Mouse (Mus musculus) heart, embryonic 14.5 days (tissue): Measurements from ENCODE around the gene Pcbp1. TPM values are rescaled to one million over a fixed set of nuclear protein-coding genes. Genes with fewer than 3 reads are reported as not detected.
"Not testable (repeated sequence)": the region's sequence is repeated elsewhere in the genome, so short reads cannot be mapped to it uniquely, and the experiment has no call there.

ENCODE experiments used
- ATAC-seq: fragments of 200-750 bp; cut with Nextera tagmentation; 2 replicates; pipeline ENCODE4 v1.8.0; 2017; ENCODE audit warnings: low read depth, moderate TSS enrichment; ENCODE audit not compliant: insufficient number of reproducible peaks, insufficient read depth, low FRiP score
- H3K27ac ChIP-seq, 2 experiments: fragments of 200-500 bp in 1 of 2; fragments of 300-500 bp in 1 of 2; sonication (generic) in 1 of 2; replicated peaks in 1 of 2; 2 replicates each; pipeline ENCODE4 v1.5.1; 2012 to 2014; ENCODE audit warnings: low read depth in 2 of 2, low read length in 2 of 2, control low read depth in 1 of 2, mild to moderate bottlenecking in 1 of 2, mixed read lengths in 1 of 2; ENCODE audit not compliant: control insufficient read depth in 1 of 2, insufficient read depth in 1 of 2
- H3K27me3 ChIP-seq: fragments of 300-500 bp; sonication (generic); 2 replicates; pipeline ENCODE4 v1.6.1; 2014; ENCODE audit warnings: mild to moderate bottlenecking, low read length, control low read depth; ENCODE audit not compliant: control insufficient read depth, insufficient read depth
- H3K36me3 ChIP-seq: fragments of 300-500 bp; sonication (generic); 2 replicates; pipeline ENCODE4 v1.6.1; 2014; ENCODE audit warnings: mild to moderate bottlenecking, control low read depth, low read length, mixed read lengths; ENCODE audit not compliant: control insufficient read depth, insufficient read depth
- H3K4me1 ChIP-seq, 2 experiments: fragments of 200-500 bp in 1 of 2; fragments of 300-500 bp in 1 of 2; sonication (generic) in 1 of 2; 2 replicates each; pipeline ENCODE4 v1.6.1; 2012 to 2014; ENCODE audit warnings: low read length in 2 of 2, control low read depth in 1 of 2, mixed read lengths in 1 of 2; ENCODE audit not compliant: control insufficient read depth in 2 of 2, insufficient read depth in 2 of 2
- H3K4me2 ChIP-seq: fragments of 300-500 bp; sonication (generic); 2 replicates; pipeline ENCODE4 v1.6.1; 2014; ENCODE audit warnings: mild to moderate bottlenecking, low read length
- H3K4me3 ChIP-seq, 2 experiments: fragments of 200-500 bp in 1 of 2; fragments of 300-500 bp in 1 of 2; sonication (generic) in 1 of 2; 2 replicates each; pipeline ENCODE4 v1.5.1; 2012 to 2014; ENCODE audit warnings: low read length in 2 of 2, mild to moderate bottlenecking in 2 of 2, control low read depth in 1 of 2, low read depth in 1 of 2, moderate library complexity in 1 of 2; ENCODE audit not compliant: control insufficient read depth in 1 of 2, insufficient read depth in 1 of 2
- H3K9ac ChIP-seq: fragments of 300-500 bp; sonication (generic); 2 replicates; pipeline ENCODE4 v1.6.1; 2014; ENCODE audit warnings: mild to moderate bottlenecking, low read length
- H3K9me3 ChIP-seq: fragments of 300-500 bp; sonication (generic); 2 replicates; pipeline ENCODE4 v1.6.1; 2016; ENCODE audit warnings: low read length, control low read depth; ENCODE audit not compliant: control insufficient read depth
- WGBS: fragments of 180-500 bp; shearing (Covaris S2); extraction: QIAGEN DNeasy Blood & Tissue Kit; methylation state at CpG from one replicate; pipeline ENCODE4 v1.1.7; 2014; 5-methylcytosine and 5-hydroxymethylcytosine counted together
- polyA plus RNA-seq: library from polyadenylated mRNA; unstranded; fragments of >200 nt; fragmentation: Nextera tagmentation; extraction: Ambion mirVana; gene quantifications from 2 replicates; pipeline ENCODE4 v1.2.1, GENCODE M21; 2014

The Pcbp1 gene
- 297 and 312 TPM in 2 replicates for polyA plus RNA-seq

DNA sequence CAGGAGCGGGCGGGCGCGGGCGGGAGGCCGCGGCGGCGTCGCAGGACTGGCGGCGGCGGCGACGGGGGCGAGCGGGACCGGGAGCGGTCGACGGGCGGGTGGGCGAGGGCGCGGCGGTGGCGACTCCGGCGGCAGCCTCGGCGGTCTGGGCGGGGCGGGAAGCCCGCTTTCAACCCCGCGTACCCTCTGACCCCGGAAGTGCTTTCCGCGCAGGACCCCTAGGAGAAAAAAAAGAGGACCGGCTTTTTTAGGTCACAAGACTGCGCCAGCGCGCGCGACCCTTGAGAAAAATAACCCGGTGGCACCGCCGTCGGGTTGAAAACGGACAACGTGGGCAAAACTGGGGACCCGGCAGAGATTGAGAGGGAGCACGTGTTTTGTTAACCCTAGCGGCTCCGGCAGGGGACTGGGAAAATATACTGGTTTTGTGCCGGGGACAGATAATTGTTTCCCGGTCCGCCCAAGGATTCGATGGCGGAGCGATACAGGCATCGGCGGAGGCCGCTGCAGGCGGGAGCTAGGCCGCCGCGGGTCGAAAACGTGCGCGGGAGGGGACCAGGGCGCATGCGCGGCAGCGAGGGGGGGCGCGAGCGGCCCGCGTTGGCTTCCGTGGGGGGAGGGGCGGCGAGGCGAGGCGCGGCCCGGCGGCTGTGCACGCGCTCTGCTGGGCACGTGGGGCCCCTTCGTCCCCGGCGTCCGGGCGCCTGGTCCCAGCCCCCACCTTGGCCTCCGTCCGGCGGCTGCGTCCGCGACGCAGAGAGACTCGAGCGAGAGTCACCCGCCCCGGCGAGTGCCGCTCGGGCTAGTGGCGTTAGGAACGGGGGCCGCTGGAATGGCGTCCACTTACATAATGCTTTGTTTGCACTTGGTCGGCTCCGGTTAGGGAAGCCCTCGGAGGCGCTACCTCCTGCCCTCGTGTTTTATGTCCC lies at the start of gene Pcbp1:
TSS of gene Pcbp1 (minus strand) at position 290 of the 929 bp plus-strand sequence.
- no peaks in the 10 kb centered on the region for H3K27me3 ChIP-seq
- peak within 1 kb of the TSS; percentile 99 for H3K9ac ChIP-seq
- no peaks in the 10 kb centered on the region for H3K9me3 ChIP-seq
- H3K27ac ChIP-seq, result peak within 1 kb of the TSS; percentile 99 to 100
- H3K4me3 ChIP-seq, result peak within 1 kb of the TSS; percentile 72 to 95
- H3K4me2 ChIP-seq, result peak within 1 kb of the TSS; percentile 93
- under 1% methylated on average over 104 of the region's 120 CpGs for WGBS
- H3K36me3 ChIP-seq, result peaks cover 44% of the 10 kb centered on the region
- peak; percentile 85 for ATAC-seq
- peaks cover 5 to 25% of the 10 kb centered on the region in 2 experiments; a peak in 3 of 4 replicates for H3K4me1 ChIP-seq

DNA sequence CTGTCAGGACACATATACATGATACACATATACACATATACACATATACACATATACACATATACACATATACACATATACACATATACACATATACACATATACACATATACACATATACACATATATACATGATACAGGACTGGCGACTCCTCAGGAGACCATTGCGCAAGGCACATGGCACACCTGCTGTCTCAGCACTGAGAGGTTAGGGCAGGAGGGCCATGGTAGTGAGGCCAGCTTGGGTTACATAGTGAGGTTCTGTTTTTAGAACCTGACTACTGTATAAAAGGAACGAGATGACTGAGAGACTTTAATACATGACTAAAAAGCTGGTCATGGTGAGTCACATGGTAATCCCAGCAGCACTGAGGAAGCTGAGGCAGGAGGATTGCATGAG lies 48.4 kb upstream of the Pcbp1 start:
- Histone ChIP-seq H3K4me2 (no peak overlapping the region), H3K27ac (no peak overlapping the region), H3K9ac (no peak overlapping the region), H3K9me3 (no peaks in the 10 kb centered on the region), H3K27me3 (no peaks in the 10 kb centered on the region), H3K36me3 (no peaks in the 10 kb centered on the region), H3K4me3 (no peak overlapping the region), H3K4me1 (peaks cover 26 to 32% of the 10 kb centered on the region in 2 experiments)
- WGBS, result 90% methylated on average over 3 of the region's 3 CpGs
- ATAC-seq, result no peak

DNA sequence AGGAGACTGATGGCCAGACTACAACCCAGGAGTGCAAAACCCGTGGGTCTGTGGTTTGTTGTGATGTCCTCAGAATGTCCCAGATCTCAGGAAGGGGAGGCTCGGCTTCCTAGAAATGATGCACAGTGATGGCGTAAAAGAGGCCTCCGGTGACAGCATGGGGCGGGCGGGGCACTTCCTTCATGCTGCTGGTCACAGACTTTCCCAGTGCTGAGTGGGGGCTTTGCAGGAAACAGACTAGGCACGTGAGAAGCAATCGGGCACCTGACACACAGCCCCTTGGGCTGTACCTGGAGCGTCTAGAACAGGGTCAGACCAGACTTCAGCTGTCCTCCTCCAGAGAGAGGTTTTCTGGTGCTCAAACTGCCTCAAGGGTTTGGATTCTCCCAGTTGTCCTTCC lies 44.7 kb upstream of the Pcbp1 start:
- Histone ChIP-seq H3K27ac (0 out of 4 replicates have a peak overlapping the region, but pooled peaks of 1 of the 2 experiments have one; percentile 12), H3K9me3 (no peaks in the 10 kb centered on the region), H3K27me3 (no peaks in the 10 kb centered on the region), H3K4me2 (no peak overlapping the region), H3K4me1 (peaks cover 24 to 30% of the 10 kb centered on the region in 2 experiments), H3K9ac (no peak overlapping the region; the same call in 1 of the 2 replicates), H3K4me3 (no peak overlapping the region), H3K36me3 (no peaks in the 10 kb centered on the region)
- WGBS, result 39% methylated on average over 9 of the region's 9 CpGs
- peak; percentile 52 for ATAC-seq

GRCm38 (mm10) chr6:86569461-86569820 lies 43.3 kb upstream of the Pcbp1 start:
- peak overlapping the region; percentile 16; the same call in 1 of the 2 replicates for H3K4me2 ChIP-seq
- H3K9me3 ChIP-seq, result no peaks in the 10 kb centered on the region
- peak overlapping the region; percentile 47 to 61; a peak in 3 of 4 replicates for H3K27ac ChIP-seq
- H3K36me3 ChIP-seq, result peaks cover 10% of the 10 kb centered on the region
- ATAC-seq, result peak; percentile 64
- no peak overlapping the region for H3K4me3 ChIP-seq
- H3K4me1 ChIP-seq, result peaks cover 24 to 30% of the 10 kb centered on the region in 2 experiments
- peak overlapping the region; percentile 34; the same call in 1 of the 2 replicates for H3K9ac ChIP-seq
- WGBS, result 16% methylated on average over 3 of the region's 3 CpGs
- H3K27me3 ChIP-seq, result no peaks in the 10 kb centered on the region

- no peaks in the 10 kb centered on the region for H3K9me3 ChIP-seq
- H3K4me1 ChIP-seq, result peaks cover 24 to 30% of the 10 kb centered on the region in 2 experiments
- H3K4me2 ChIP-seq, result peak overlapping the region; percentile 16; the same call in 1 of the 2 replicates
- peaks cover 14% of the 10 kb centered on the region for H3K36me3 ChIP-seq
- H3K27me3 ChIP-seq, result no peaks in the 10 kb centered on the region
- no peak overlapping the region for H3K4me3 ChIP-seq
- 36% methylated on average over 3 of the region's 3 CpGs for WGBS
- peak overlapping the region; percentile 26 to 61; a peak in 3 of 4 replicates for H3K27ac ChIP-seq
- no peak for ATAC-seq
- H3K9ac ChIP-seq, result 0 out of 2 replicates have a peak overlapping the region, but pooled peaks have one; percentile 34
These were observed 42.8 kb upstream of the Pcbp1 start for GRCm38 (mm10) chr6:86568816-86569460.

DNA sequence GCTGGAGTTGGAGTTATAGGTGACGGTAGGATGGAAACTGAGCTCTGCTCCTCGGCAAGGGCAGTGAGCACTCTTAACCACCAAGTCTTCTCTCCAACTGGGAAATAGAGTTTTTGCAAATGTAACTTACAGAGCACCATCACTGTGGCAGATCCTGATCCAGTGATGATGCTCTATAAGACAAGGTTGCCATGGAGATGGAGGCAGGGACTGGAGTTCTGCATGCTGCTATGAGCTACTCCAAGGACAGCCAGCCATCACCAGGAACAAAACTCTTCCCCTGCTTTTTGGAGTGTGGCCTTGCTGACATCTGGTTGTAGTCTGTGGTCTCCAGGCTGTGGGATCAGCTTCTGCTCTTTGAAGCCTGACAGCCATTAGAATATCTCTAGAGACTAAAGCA lies 39.7 kb upstream of the Pcbp1 start:
- H3K27ac ChIP-seq, result no peak overlapping the region
- no peak overlapping the region for H3K4me2 ChIP-seq
- 90% methylated on average over 2 of the region's 2 CpGs for WGBS
- H3K4me3 ChIP-seq, result no peak overlapping the region
- peaks cover 17 to 22% of the 10 kb centered on the region in 2 experiments for H3K4me1 ChIP-seq
- H3K9ac ChIP-seq, result no peak overlapping the region
- H3K36me3 ChIP-seq, result peaks cover 32% of the 10 kb centered on the region
- no peaks in the 10 kb centered on the region for H3K27me3 ChIP-seq
- no peak for ATAC-seq
- H3K9me3 ChIP-seq, result no peaks in the 10 kb centered on the region

DNA sequence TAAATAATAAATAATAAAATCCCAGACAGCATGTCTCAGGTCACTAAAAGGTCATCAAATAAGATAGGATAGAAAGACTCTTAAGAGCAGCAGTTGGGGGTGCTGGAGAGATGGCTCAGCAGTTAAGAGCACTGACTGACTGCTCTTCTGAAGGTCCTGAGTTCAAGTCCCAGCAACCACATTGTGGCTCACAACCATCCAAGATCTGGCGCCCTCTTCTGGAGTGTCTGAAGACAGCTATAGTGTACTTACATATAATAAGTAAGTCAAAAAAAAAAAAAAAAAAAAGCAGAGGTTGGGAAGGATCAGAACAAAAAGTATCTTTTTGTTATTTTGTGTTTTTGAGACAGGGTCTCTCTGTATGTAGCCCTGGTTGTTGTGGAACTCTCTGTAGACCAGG lies 31.1 kb upstream of the Pcbp1 start:
- peaks cover 35% of the 10 kb centered on the region for H3K36me3 ChIP-seq
- H3K27ac ChIP-seq, ATAC-seq, H3K4me3 ChIP-seq, H3K4me1 ChIP-seq, H3K27me3 ChIP-seq, H3K4me2 ChIP-seq, H3K9ac ChIP-seq, H3K9me3 ChIP-seq: not testable (repeated sequence)
- 69% methylated on average over 1 of the region's 1 CpGs for WGBS
